Mouse (Mus musculus) embryonic fibroblast, embryonic 13.5 days (primary cell): ENCODE results near the gene Ccdc159. TPM values are rescaled to one million over a fixed set of nuclear protein-coding genes. Genes with fewer than 3 reads are reported as not detected.

ENCODE experiments used
- H3K27ac ChIP-seq: 2 replicates; pipeline ENCODE4 v1.5.1; 2012; ENCODE audit warnings: low read length, control low read depth, inconsistent platforms; ENCODE audit not compliant: insufficient read depth
- H3K4me1 ChIP-seq: 2 replicates; pipeline ENCODE4 v1.6.1; 2011; ENCODE audit warnings: low read length; ENCODE audit not compliant: control insufficient read depth, insufficient read depth
- H3K4me3 ChIP-seq: 2 replicates; pipeline ENCODE4 v1.5.1; 2011; ENCODE audit warnings: mild to moderate bottlenecking, control low read depth, low read length; ENCODE audit not compliant: insufficient read depth
- CTCF ChIP-seq: IDR thresholded peaks from 2 replicates; pipeline ENCODE4 v1.5.1; 2011; ENCODE audit warnings: mild to moderate bottlenecking, control low read depth, low read length, moderate library complexity, borderline replicate concordance; ENCODE audit not compliant: insufficient read depth
- POLR2A ChIP-seq: IDR thresholded peaks from 2 replicates; pipeline ENCODE4 v1.6.1; 2011; ENCODE audit warnings: low read depth, mild to moderate bottlenecking, control low read depth, low read length, moderate library complexity
- polyA plus RNA-seq: library from polyadenylated mRNA; stranded (reverse); fragments of >200 nt; gene quantifications from 2 replicates; pipeline ENCODE4 v1.2.4, GENCODE M21; 2011; ENCODE audit warnings: low read depth; ENCODE audit not compliant: missing spikeins, insufficient read length

Ccdc159 gene
- polyA plus RNA-seq, 1 experiment, result 5.6 TPM

DNA sequence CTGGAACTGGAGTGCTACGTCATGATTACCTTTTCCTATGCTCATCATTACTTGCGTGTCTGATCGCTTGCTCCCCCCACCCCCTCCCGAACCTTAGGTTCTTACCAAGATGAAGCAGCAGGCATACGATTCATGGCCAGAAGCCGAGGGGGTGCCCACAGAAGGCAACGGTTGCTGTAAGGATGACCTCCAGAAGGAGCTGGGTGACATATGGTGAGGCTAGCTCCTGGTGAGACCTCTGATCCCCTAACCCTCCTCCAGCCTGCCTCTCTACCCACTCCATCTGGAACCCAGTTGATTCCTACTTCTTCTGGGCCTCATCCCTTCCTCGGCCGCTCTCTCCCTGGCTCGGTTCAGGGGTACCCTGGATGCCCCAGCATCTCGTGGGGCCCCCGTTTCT is 6.8 kb downstream of the Ccdc159 start:
- peaks cover 3% of the 10 kb centered on the region for H3K4me1 ChIP-seq
- no peak for TF ChIP-seq CTCF
- no peak for TF ChIP-seq POLR2A
- no peak overlapping the region for H3K4me3 ChIP-seq
- no peak overlapping the region for H3K27ac ChIP-seq

DNA sequence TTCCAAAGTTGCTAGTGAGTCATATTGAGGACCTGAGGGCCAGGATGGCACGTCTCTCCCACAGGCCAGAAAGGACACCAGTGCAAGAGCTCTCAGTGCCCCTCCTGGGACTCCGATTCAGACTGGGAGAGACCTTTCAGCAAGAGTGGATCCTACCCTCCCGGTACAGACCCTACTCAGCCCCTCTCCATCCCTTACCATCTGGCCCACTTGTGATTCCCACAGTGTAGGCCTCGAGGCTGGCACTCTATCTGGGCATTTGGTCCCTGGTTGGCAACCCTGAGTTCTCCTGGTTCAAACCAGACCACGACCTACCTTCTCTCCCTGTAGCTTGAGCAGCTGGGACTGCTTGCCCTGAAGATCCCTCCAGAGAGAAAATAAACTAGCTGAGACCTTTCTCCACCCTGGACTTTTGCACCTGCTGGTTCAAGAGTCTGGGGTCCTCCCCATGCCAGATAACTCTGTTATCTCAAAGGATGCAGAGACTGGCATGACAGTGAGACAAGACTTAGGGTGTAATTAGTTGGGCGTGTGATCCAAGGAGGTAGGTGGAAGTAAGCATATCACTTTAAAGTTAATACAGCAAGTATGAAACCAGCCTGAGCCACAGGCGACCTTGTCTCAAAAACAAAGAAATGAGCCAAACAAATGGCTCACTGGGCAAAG is 8.3 kb downstream of the Ccdc159 start:
- Histone ChIP-seq H3K27ac (no peak overlapping the region), H3K4me1 (peaks cover 3% of the 10 kb centered on the region), H3K4me3 (no peak overlapping the region)
- no peak for TF ChIP-seq POLR2A

DNA sequence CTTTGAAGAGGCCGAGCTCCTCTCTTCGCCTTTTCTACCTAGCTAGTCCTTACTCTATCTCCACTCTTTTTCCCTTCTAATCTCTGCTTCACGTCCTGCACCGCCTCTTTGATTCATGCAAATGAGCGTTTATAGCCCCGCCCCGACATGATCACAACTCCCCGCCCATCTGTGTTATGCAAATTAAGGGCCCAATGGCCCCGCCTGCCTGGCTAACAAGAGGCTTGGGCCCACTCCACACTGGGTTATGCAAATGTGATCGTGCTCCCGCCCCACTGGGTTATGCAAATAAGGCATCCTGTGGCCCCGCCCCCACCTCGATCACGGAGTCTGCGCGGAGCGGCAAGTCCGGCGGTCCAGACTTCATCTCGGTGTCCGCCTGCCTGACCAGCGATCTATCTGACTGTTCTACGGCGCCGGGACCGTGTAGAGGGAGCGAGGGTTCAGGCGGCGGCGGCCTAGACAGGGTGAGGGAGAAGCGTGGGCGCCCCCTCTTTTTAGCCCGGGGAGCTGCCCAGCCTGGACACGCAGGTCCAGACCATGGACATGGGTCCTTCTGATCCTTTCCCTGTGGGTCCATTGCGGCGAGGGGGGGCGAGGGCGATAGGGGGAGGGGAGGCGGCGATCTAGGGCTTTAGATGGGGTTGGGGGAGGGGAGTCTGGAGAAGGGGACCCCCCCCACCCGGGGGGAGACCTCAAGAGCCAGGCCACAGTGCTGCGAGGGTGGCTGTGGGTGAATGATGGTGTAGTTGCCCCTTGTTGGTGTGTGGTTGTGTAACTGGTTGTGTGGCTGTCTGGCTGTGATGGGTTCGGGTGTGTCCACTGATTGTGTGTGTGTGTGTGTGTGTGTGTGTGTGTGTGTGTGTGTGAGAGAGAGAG is 9.7 kb downstream of the Ccdc159 start, which contains the start of gene Plppr2:
TSS of gene Plppr2 (plus strand) at position 342 of the 879 bp plus-strand sequence.
- TF ChIP-seq POLR2A (peak; percentile 83), CTCF (no peak)
- H3K4me1 ChIP-seq, result peaks cover 3% of the 10 kb centered on the region
- H3K4me3 ChIP-seq, result peak within 1 kb of the TSS; percentile 40
- peak within 1 kb of the TSS; percentile 9; the same call in 1 of the 2 replicates for H3K27ac ChIP-seq

DNA sequence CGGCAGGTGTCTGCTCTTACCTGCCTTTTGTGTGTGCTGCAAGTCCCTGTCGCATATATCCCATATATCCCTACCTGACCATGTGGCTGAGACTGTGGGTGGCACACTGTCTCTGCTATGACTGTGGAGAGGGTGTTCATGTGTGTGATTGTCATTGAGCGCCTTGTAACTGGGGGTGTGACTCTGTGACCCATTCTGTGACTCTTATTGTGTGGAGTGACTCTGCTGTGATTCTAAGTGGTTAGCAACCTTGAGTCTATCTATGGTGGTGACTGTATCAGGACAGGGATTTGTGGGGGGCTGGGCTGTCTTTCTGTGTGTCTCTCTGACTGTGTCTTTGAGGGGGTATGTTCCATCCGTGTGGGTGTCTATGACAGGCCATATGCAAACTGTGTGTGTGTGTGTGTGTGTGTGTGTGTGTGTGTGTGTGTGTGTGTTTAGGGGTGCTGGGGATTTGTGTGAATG is 10.5 kb downstream of the Ccdc159 start:
- Histone ChIP-seq H3K4me3 (0 out of 2 replicates have a peak overlapping the region, but pooled peaks have one; percentile 40), H3K27ac (no peak overlapping the region)

DNA sequence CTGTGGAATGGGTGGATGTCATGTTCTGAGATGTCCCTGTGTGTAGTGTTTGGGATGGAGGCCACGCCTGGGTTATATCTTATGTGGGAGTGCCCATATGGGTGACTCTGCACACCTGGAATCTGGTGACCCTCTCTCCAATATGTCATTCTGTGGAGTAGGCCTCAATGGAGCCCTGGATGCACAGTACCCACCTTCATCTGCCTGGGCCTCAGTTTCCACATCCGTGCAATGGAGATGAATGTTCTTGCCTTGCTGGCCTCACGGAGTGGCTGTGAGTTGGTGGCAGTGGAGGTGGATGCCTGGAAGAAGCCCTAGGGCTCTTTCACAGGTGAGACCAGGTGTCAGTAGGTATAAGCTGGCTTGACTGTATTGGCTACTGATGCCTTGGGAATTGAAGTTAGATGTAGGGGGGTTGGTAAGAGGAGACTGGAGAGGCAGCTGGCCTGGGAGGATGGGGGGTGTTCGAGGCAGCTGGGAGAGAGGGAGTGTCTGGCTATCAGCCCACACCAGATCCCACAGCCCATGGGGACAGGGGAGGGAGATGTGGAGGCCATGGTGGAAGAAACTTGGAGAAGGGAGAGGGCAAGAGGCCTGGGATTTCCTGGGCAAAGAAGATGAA is 11.1 kb downstream of the Ccdc159 start:
- H3K27ac ChIP-seq, result no peak overlapping the region
- H3K4me3 ChIP-seq, result no peak overlapping the region
- TF ChIP-seq CTCF (no peak), POLR2A (no peak)
- peaks cover 3% of the 10 kb centered on the region for H3K4me1 ChIP-seq

More for the DNA sequence above, 10.5 kb downstream of the Ccdc159 start:
- TF ChIP-seq POLR2A (no peak), CTCF (no peak)
- H3K4me1 ChIP-seq, result peaks cover 3% of the 10 kb centered on the region

DNA sequence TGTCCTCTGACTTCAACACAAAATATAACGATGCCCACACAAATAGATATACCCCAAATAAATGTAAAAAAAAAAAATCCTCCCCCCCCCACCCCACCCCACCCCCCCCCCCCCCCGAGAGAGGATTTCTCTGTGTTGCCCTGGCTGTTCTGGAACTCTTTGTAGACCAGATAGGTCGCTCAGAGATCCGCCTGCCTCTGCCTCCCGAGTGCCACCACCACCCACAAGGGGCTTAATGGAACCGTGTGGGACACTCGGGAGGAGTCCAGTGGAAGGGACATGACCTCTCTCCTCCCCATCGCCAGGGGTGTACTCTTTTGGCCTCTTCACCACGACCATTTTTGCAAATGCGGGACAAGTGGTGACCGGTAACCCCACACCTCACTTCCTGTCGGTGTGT is 15.8 kb downstream of the Ccdc159 start:
- H3K4me1 ChIP-seq, result no peaks in the 10 kb centered on the region
- no peak overlapping the region for H3K4me3 ChIP-seq
- TF ChIP-seq POLR2A (no peak), CTCF (no peak)
- H3K27ac ChIP-seq, result no peak overlapping the region

DNA sequence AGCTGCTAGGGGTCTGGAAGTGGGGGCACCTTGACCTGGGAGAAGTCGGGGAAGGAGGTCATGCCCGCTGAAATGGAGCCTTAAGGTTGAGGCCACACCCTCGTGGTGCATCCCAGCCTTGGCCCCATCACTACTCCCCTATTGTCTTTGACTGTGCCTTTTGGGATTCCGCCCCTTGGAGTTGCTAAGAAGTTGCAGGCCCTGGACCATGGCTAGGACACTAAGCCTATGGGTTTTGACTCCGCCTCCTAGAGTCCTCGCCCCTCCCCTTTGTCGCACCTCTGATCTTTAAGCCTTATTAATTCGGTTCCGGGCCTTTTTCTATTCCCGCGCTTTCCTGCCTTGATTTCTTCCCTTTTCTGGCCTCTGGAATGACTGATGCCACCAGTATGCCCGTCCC is 16.4 kb downstream of the Ccdc159 start:
- Histone ChIP-seq H3K4me1 (no peaks in the 10 kb centered on the region), H3K4me3 (no peak overlapping the region), H3K27ac (no peak overlapping the region)
- TF ChIP-seq POLR2A (no peak), CTCF (no peak)

DNA sequence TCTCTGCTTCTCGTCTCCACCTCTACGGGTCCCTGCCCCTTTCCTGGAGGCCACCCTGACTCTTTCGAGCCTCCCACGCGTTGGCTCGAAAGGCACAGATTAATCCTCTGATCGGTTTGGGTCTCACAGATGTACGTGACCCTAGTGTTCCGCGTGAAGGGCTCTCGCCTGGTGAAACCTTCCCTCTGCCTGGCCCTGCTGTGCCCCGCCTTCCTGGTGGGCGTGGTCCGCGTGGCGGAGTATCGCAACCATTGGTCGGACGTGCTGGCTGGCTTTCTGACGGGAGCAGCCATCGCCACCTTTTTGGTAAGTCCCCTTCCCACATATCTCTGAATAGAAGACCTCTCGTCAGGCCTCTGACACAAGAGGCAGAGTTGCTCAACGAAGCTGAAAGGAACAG is 17.0 kb downstream of the Ccdc159 start:
- TF ChIP-seq POLR2A, result no peak
- TF ChIP-seq CTCF, result no peak
- Histone ChIP-seq H3K4me1 (no peaks in the 10 kb centered on the region), H3K4me3 (no peak overlapping the region), H3K27ac (no peak overlapping the region)

DNA sequence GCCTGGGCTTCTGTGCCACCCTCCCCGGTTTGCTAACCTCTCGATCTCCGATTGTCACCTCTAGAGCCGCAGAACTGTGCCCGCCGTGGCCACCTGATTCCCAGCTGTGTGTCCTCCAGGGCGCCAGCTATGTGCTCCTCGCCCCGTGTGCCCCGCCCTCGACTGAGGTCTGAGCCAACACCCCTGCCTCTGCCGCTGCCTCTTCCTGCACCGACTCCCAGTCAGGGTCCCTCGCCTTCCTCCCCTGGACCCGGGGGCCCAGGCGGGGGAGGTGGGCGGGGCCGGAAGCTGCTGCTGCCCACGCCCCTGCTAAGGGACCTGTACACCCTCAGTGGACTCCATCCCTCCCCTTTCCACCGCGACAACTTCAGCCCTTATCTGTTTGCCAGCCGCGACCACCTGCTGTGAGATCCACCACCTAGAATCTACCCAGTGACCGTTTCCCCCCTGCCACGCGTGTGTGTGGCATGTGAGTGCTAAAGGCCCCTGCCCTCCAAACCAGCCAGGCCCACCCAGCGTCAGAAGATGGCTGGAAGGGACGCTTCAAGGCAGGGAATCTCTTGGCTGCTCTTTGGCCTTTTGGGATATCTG is 20.4 kb downstream of the Ccdc159 start:
- Histone ChIP-seq H3K27ac (no peak overlapping the region), H3K4me3 (no peak overlapping the region), H3K4me1 (no peaks in the 10 kb centered on the region)
- no peak for TF ChIP-seq CTCF
- no peak for TF ChIP-seq POLR2A

DNA sequence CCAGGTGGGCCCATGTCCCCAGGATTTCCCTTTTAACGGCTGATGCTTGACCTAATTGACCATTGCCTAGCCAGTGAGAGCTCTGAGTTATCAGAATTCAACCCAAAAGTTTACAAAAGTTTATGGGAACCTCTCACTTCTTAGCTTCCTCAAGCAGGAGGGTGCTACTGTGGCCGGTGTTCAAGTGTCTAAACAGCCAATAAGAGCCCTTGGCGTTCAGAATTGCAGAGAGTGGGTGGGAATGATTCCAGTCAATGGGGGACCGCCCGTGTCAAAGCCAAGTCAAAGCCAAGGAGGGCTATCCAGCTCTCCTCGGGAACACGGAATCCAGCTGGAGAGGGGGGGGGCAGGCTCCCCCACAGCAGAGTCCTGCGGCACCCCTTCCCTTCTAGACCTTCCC is 20.9 kb downstream of the Ccdc159 start:
- no peaks in the 10 kb centered on the region for H3K4me1 ChIP-seq
- no peak for TF ChIP-seq POLR2A
- no peak for TF ChIP-seq CTCF
- H3K4me3 ChIP-seq, result no peak overlapping the region
- H3K27ac ChIP-seq, result no peak overlapping the region
